In the genomic region with DNA sequence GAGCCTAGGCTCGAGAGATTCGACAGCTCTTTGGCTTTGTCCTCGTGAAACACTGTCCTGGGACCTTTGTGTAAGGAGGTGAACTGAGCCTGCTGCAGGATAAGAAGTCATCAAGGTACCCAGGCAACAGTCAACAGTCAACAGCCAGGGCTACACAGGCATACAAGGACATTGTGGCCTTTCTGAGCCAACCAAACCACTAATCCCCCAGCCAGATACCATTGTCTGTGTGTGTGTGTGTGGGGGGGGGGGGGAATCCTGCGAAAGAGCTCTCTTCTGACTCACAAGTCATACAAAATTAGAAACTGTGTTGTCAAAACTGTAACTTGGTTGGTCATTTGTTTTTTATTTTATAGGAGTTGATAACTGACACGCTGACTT, we compare ENCODE assay signal across 38 mouse cellular contexts. TPM values are rescaled to one million over a fixed set of nuclear protein-coding genes. Genes with fewer than 3 reads are reported as not detected.
A peak's percentile ranks its signal among the peaks of the same experiment; 100 is the strongest.
DNase-seq lines count a peak whose midpoint lies in the region; ATAC-seq and TF ChIP-seq lines count a peak whose summit lies in the region.
"Had no signal": no experiment of that assay in that cellular context is flagged by ENCODE, and none has a peak within 500 bp of the region (broad histone marks: within the 10 kb centered on the region; RNA-seq: fewer than 3 reads in every experiment).

No protein-coding gene starts in this region.

- DNase-seq in adrenal gland, adult 2 months = peak; percentile 47
- no peak for DNase-seq in adrenal gland, postnatal 10 days
- no peak for DNase-seq in heart, postnatal 25 days (ENCODE audit: low spot score)
- peak; percentile 58 for DNase-seq in 416B (ENCODE audit: low read depth)
- DNase-seq in thymus, adult 2 months = no peak
- DNase-seq in cerebellum, adult 9-11 months = no peak
- DNase-seq: adrenal gland, postnatal 25 days; cerebellum, adult 11-12 months; cerebellum, postnatal 10 days; gastrocnemius, adult 2 months; gastrocnemius, postnatal 36 days; kidney, adult 18-20 months; kidney, postnatal 36 days had no signal

- no peaks in the 10 kb centered on the region for H3K27me3 ChIP-seq in heart, embryonic 15.5 days
- H3K27me3 ChIP-seq in thymus, adult 2 months (ENCODE audit: control insufficient read depth, insufficient read depth, low read length) = no peaks in the 10 kb centered on the region
- H3K27me3 ChIP-seq: embryonic facial prominence, embryonic 13.5 days; heart, embryonic 12.5 days; limb, embryonic 13.5 days; lung, embryonic 15.5 days; midbrain, embryonic 13.5 days; neural tube, embryonic 15.5 days had no signal

- no peak overlapping the region for H3K4me3 ChIP-seq in heart, embryonic 15.5 days
- H3K4me3 ChIP-seq in embryonic fibroblast, embryonic 13.5 days (ENCODE audit: insufficient read depth, low read length) = no peak overlapping the region
- no peak overlapping the region for H3K4me3 ChIP-seq in thymus, adult 2 months (ENCODE audit: control insufficient read depth, insufficient read depth, low read length)
- H3K4me3 ChIP-seq: embryonic facial prominence, embryonic 13.5 days; erythroblast, embryonic 14.5 days; gastrocnemius, adult 2 months; heart, embryonic 12.5 days; limb, embryonic 13.5 days; lung, embryonic 15.5 days; midbrain, embryonic 13.5 days; neural tube, embryonic 15.5 days had no signal

- intact Hi-C loops in heart, postnatal 25 days (cut with DNase I) = no loop called here

- no peak overlapping the region for H3K9ac ChIP-seq in heart, embryonic 15.5 days
- H3K9ac ChIP-seq: embryonic facial prominence, embryonic 13.5 days; heart, embryonic 12.5 days; limb, embryonic 13.5 days; lung, embryonic 15.5 days; midbrain, embryonic 13.5 days; neural tube, embryonic 15.5 days had no signal

- ATAC-seq in heart, embryonic 15.5 days (replicated peaks; ENCODE audit: insufficient number of reproducible peaks, insufficient read depth, low FRiP score, low read depth) = no peak
- ATAC-seq: activated CD4-positive, CD25-positive, alpha-beta regulatory T cell, adult 4 months; forebrain, embryonic 16.5 days; hindbrain, embryonic 16.5 days; midbrain, embryonic 13.5 days had no signal

- no peak for TF ChIP-seq POLR2A in embryonic fibroblast, embryonic 13.5 days (IDR thresholded peaks at IDR 0.05; ENCODE audit: low read depth, low read length)
- TF ChIP-seq POLR2A in thymus, adult 2 months (IDR thresholded peaks at IDR 0.05; ENCODE audit: control insufficient read depth, extremely low read depth, insufficient read depth, low read length, poor library complexity) = no peak

- H3K36me3 ChIP-seq in heart, embryonic 15.5 days = no peaks in the 10 kb centered on the region
- no peaks in the 10 kb centered on the region for H3K36me3 ChIP-seq in thymus, adult 2 months (ENCODE audit: control insufficient read depth, insufficient read depth, low read length)
- H3K36me3 ChIP-seq: embryonic facial prominence, embryonic 13.5 days; heart, embryonic 12.5 days; limb, embryonic 13.5 days; lung, embryonic 15.5 days; midbrain, embryonic 13.5 days; neural tube, embryonic 15.5 days had no signal

- peaks cover 23% of the 10 kb centered on the region for H3K4me1 ChIP-seq in heart, embryonic 15.5 days (replicated peaks)
- peaks cover 13% of the 10 kb centered on the region for H3K4me1 ChIP-seq in embryonic fibroblast, embryonic 13.5 days (ENCODE audit: control insufficient read depth, insufficient read depth, low read length)
- H3K4me1 ChIP-seq in thymus, adult 2 months (replicated peaks; ENCODE audit: control insufficient read depth, insufficient read depth, low read length) = 0 out of 2 replicates have a peak, but pooled peaks cover 3% of the 10 kb centered on the region

- H3K4me2 ChIP-seq in heart, embryonic 15.5 days = no peak overlapping the region
- H3K4me2 ChIP-seq: embryonic facial prominence, embryonic 13.5 days; heart, embryonic 12.5 days; limb, embryonic 13.5 days; liver, embryonic 11.5 days; lung, embryonic 15.5 days; midbrain, embryonic 13.5 days; neural tube, embryonic 15.5 days had no signal

- H3K27ac ChIP-seq in heart, embryonic 15.5 days = peak overlapping the region; percentile 18; the same call in 1 of the 2 replicates
- H3K27ac ChIP-seq in embryonic fibroblast, embryonic 13.5 days (ENCODE audit: insufficient read depth, low read length) = peak overlapping the region; percentile 80
- H3K27ac ChIP-seq in thymus, adult 2 months (ENCODE audit: control insufficient read depth, insufficient read depth, low read length) = no peak overlapping the region
- H3K27ac ChIP-seq: gastrocnemius, adult 2 months; limb, embryonic 13.5 days; lung, embryonic 15.5 days; midbrain, embryonic 13.5 days; neural tube, embryonic 15.5 days had no signal

- H3K9me3 ChIP-seq in heart, embryonic 15.5 days (replicated peaks) = no peaks in the 10 kb centered on the region
- H3K9me3 ChIP-seq: embryonic facial prominence, embryonic 13.5 days; heart, embryonic 12.5 days; limb, embryonic 13.5 days; lung, embryonic 15.5 days; midbrain, embryonic 13.5 days; neural tube, embryonic 15.5 days had no signal

- TF ChIP-seq CTCF in embryonic fibroblast, embryonic 13.5 days (IDR thresholded peaks at IDR 0.05; ENCODE audit: borderline replicate concordance, insufficient read depth, low read length) = no peak
- no peak for TF ChIP-seq CTCF in thymus, adult 2 months (IDR thresholded peaks at IDR 0.05; ENCODE audit: borderline replicate concordance, control insufficient read depth, extremely low read depth, insufficient read depth, low read length, poor library complexity)

- WGBS in heart, embryonic 15.5 days = 62% methylated on average over 5 of the region's 5 CpGs
- WGBS in thymus, adult 2 months = 97% methylated on average over 5 of the region's 5 CpGs

RNA-seq across cellular contexts. Expression of a gene that starts 46.0 kb away (rescaled TPM):
- not detected for total RNA-seq in adrenal gland, adult 2 months (2021)
- not detected in 2 replicates for polyA plus RNA-seq in adrenal gland, adult 2 months (2012; rRNA removed)
- not detected for total RNA-seq in adrenal gland, postnatal 10 days (2021)
- polyA plus RNA-seq in heart, embryonic 15.5 days (2015; fragmentation: Nextera tagmentation; extraction: Ambion mirVana) = not detected in 2 replicates
- total RNA-seq in heart, postnatal 25 days (2021) = not detected
- not detected in 2 replicates for polyA plus RNA-seq in embryonic fibroblast, embryonic 13.5 days (2011; ENCODE audit: insufficient read length, low read depth, missing spikeins)
- polyA plus RNA-seq in thymus, adult 2 months (2012; rRNA removed) = 0.31 TPM in 1 of 2 replicates, not detected in the other
- total RNA-seq: adrenal gland, postnatal 25 days; common myeloid progenitor, adult 5-6 weeks; gastrocnemius, adult 2 months; gastrocnemius, postnatal 36 days; layer of hippocampus, postnatal 25 days; left cerebral cortex, adult 8-10 months; left cerebral cortex, postnatal 36 days; megakaryocyte, adult 5-6 weeks; MEL; monocyte, adult 5-6 weeks had no signal
- polyA plus RNA-seq: embryonic facial prominence, embryonic 13.5 days; erythroblast, embryonic 14.5 days; forebrain, embryonic 11.5 days; forebrain, embryonic 16.5 days; heart, embryonic 12.5 days; hindbrain, embryonic 11.5 days; hindbrain, embryonic 16.5 days; intestine, embryonic 14.5 days; limb, embryonic 13.5 days; liver, embryonic 11.5 days; liver, embryonic 16.5 days; lung, embryonic 15.5 days; midbrain, embryonic 13.5 days; neural tube, embryonic 15.5 days; spleen, adult 2 months had no signal

Comparison
In these comparisons a context has a peak if more than half of its experiments do, and no peak if none do; other contexts are left out.
1. DNase-seq: peak in adrenal gland, adult 2 months (single experiment) and 416B (single experiment); none in adrenal gland, postnatal 10 days (single experiment), heart, postnatal 25 days (single experiment), thymus, adult 2 months (single experiment) and cerebellum, adult 9-11 months (single experiment).